Mouse (Mus musculus) neutrophil, adult 5-6 weeks (primary cell): ENCODE measurements around the gene Fzr1. TPM values are rescaled to one million over a fixed set of nuclear protein-coding genes. Genes with fewer than 3 reads are reported as not detected.

Source experiments
- ATAC-seq: fragments of 151-379, 151-347 bp; 2 replicates; pipeline ENCODE4 v1.8.0; 2017; ENCODE audit warnings: mild to moderate bottlenecking, moderate TSS enrichment; ENCODE audit not compliant: insufficient number of reproducible peaks, poor library complexity, low FRiP score, severe bottlenecking; ENCODE audit errors: extremely low read depth
- total RNA-seq: library from RNA; stranded (forward); fragments of 200-1000 nt; gene quantifications from 2 replicates; pipeline ENCODE4 v1.2.3, GENCODE M21; 2017

Fzr1 gene
- 16.5 and 16.8 TPM in 2 replicates for total RNA-seq

GRCm38 (mm10) chr10:81377793-81378552 lies at the start of gene Fzr1:
TSS of gene Fzr1 (minus strand) at chr10:81378516.
- ATAC-seq: no peak

DNA sequence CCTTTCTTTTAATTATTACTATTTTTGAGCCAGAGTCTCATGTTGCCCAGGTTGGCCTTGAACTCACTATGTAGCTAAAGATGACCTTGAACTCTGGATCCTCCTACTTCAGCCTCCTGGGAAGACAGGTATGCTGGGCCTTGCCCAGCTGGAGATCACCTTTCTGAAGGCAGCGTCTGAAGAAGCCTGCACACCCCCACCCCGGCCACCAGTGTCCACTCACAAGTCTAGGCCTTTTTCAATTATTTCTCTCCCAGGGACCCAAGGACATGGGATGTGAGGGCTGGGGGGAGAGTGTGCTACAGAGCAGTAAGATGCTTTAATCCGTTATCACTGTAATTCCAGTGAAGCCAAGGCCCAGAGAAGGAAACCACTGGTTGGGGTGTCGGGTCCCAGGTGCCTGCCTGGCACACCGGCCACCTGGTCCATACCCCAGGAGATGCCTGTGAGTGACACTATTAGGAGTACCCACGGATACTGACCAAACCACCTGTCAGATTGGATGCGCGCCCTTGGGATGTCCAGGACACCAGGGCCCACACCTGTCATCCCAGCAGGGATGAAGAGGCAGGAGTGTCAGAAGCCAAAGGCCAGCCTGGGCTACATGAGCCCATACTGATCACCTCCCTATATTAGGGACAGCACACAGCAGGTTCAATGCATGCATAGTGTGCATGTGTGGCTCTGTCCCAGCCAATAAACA lies 49.6 kb upstream of the Fzr1 start:
- ATAC-seq: no peak

DNA sequence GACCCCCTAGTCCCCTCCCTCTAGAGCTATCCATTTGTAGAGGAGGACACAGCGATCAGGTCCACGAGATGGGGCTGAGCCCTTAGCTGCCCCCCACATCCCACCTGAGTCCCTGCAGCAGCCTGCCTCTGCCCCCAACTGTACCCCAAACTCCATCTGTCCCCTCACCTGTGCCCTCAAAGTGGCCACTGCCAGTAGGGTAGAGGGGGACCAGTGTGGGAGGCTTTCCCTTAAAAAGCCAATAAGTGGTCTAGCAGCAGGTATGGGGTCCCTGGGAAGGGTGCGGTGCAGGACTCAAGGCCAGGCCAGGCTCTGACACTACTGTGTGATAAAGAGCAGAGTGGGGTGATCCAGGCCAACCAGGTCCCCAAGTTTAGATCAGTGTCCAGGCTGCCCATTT lies 49.0 kb upstream of the Fzr1 start:
- no peak for ATAC-seq

DNA sequence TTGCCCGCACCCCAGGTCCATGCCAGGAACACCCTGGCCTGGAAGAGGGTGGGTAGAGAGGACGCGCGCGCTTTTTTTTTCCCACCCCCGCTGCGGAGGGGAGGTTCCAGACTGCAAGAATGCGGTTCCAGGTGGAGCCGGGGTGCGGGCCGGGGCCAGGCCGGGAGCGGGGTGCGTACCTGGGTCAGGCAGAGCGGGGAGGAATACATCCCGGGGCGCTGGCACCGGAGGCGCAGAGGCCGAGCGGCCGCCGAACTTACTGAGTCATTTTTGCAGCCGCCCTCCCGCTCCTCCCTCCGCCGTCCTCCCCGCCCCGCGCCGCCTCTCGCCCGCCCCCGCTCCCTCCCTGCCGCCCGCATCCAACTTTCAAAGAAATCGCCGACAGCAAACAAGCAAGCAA lies 48.6 kb upstream of the Fzr1 start:
- ATAC-seq: no peak

DNA sequence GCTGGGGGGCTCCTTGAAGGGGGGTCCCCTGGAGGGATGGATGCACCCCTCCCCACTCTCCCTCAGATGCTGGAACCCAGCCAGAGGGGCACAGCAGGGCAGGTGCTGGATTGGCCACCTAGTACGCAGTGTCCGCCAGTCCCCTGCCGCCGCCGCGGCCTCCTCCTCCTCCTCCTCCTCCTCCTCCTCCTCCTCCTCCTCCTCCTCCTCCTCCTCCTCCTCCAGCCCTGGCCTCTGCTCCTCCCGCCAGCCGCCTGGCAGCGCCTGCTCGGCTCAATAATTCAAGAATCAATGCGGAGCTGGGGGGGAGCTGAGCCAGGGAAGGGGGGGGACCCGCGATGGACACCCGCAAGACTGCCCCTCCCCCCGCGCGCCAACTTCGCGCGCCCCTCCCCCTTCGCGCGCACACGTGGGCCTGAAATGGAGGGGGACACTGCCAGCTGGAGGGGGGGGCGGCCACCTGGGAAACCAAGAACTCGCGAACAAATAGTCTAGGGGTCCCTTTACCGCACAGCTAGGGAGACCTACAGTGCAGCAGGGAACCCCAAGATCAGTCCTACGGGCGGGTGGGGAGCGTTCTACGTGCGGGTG lies 47.9 kb upstream of the Fzr1 start:
- ATAC-seq: no peak

GRCm38 (mm10) chr10:81425236-81425850 lies 47.0 kb upstream of the Fzr1 start:
- ATAC-seq: no peak

DNA sequence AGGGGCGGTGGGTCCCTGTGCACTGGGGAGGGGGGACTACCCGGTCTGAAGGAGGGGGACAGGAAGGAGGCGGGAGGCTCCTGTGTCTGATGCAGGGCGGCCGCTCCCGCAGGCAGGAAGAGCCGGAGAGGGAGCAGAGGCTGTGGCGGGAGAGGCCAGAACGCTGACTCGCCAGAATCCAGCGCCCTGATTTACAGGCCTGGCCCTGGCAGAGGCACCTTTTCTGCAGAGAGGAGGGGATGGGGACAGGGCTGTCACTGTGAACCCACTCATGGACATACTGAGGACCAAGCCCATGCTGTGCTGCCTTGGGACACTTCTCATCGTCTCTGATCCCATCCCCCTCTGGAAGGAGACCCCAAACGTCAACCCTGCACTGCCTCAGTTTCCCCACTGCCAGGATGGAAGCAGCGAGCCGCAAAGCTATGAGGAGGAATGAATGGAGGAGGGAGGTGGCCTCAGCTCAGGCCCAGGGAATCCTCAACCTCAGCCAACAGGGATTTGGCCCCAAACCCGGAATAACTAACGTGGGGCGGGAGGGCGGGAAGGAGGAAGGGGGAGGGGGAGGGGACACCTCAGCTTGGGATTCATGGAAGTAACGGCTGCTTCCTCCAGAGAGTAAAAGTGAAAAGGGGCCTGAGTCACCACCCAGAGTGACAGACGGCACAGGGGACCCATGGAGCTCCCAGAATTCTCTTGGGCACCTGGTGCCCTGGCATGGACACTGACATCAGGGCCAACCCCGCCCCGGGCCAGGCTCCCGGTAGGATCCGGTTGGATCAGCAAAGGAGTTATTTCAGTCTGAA lies 46.1 kb upstream of the Fzr1 start:
- ATAC-seq: no peak

DNA sequence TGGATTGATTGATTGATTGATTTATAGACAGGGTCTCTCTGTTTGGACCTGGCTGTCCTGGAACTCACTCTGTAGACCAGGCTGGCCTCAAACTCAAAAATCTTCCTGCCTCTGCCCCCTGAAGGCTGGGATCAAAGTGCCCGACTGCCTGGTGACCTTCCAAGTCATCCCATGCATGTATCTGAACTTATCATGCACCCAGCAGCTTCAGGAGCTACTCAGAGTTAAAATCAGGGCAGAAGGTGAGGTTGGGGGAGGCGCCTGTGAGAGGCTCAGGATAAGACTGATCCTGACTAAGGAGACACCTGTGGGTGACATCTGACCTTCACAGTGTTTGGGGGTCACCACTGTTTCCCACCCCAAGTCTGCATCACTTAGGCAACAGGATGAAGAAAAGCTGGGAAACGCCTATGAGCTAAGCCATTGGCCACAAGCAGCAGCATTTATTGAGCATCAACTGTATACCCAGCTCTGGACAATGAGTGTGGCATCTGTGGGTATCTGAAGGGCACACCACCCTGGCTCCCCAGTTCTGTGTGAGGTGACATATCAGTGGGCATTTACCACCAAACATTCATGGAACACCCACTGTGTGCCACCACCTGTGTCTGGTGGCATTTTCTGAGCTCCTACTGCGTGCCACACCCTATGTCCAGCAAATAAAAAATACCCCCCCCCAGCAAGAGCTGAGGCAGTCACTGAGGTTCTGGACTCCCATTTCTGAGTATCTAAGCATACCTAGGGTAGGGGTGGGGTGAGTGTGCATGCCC lies 45.3 kb upstream of the Fzr1 start:
- ATAC-seq: no peak

DNA sequence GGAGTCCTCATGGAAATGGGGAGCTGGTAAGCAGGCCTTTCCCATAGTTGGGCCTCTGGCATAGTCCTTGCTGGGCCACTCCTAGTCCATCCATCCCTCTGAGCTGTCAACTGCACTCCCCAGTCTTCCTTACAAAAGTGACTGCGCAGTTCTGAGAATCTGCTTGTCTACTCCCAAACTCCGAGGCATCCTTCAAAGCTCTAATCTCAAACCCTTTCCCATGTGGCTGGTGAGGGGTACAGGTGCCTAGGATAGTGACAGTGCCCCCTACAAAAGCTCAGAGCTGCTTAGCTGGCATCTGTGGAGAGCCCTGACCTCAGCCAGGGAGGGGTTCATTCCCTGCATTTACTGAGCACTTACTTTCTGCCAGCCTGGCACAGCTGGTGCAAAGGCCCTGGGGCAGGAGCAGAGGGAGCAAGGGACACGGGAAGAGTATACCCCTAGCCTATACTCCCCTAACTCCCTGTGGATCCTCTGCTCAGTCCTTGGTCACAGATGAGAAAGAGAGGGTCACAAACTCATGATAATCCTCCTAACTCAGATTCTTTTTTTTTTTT lies 44.4 kb upstream of the Fzr1 start:
- no peak for ATAC-seq

DNA sequence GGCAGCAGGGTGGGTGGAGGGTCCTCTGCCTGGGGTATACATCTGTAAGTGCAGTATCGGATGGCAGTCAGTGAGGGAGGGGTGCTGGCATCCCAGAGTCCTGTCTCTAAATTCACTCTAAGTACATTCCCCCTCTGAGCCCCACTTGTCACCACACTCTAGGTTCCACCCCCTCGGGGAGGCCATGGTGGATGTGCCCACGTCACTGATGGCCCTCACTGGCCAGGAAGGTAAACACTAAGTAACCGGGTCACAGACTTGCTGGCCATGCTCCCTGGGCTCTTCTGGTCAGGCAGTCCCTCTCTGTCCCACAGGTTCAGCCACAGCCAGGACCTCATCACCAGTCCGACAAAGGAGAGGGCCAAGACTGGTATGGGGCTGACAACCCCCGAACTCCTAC lies 43.9 kb upstream of the Fzr1 start:
- ATAC-seq: no peak

GRCm38 (mm10) chr10:81421797-81422100 lies 43.4 kb upstream of the Fzr1 start:
- no peak for ATAC-seq

GRCm38 (mm10) chr10:81421041-81421796 lies 42.9 kb upstream of the Fzr1 start:
- ATAC-seq: no peak

GRCm38 (mm10) chr10:81420191-81420767 lies 42.0 kb upstream of the Fzr1 start:
- ATAC-seq: no peak

DNA sequence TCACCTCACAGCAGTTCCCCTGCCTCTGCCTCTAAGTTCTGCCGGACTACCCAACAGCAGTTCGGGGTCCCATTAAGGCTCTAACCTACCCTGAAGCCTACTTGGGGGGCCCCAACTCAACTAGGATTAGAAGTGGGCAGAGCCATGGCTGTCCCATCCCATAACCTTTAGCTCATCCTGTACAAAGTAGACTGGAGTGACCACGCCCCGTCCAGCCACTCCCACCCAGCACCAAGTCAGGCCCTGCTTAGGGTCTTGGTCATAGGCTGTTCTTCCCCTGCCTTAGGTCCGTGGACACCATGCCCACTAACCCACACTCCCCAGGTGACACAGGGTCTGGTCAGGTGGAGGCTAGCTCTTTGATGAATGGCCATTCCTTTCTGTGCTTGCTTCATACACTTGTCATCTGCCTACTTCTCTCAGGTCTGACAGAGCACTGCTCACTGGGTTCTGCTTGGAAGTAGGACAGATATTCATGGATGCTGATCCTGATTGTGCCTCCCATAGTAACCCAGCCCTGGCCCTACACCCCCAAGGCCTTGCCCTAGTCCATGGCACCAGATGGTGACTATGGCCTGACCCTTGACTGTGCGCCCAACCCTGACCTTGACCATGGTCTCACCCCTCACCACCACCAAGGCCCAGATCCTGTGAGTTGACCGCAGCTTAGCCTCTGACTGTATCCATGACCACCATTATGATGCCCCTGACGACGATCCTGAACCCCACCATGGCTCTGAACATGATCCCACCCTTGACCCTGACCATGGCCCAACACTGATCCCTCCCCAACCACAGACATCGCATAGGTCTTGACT lies 41.0 kb upstream of the Fzr1 start:
- ATAC-seq: no peak

- no peak for ATAC-seq
These were observed 40.1 kb upstream of the Fzr1 start for GRCm38 (mm10) chr10:81418216-81419070.
